Mouse (Mus musculus) spleen, adult 2 months (tissue): ENCODE data around the gene Adgrb2. TPM values are rescaled to one million over a fixed set of nuclear protein-coding genes. Genes with fewer than 3 reads are reported as not detected.

Experiments used
- DNase-seq, 2 experiments: peaks; one replicate each; pipeline versions ENCODE4 v3.0.0 to v3.0.0-alpha.2; 2012 to 2021; ENCODE audit warnings: low spot score in 2 of 2, low read depth in 1 of 2
- H3K27ac ChIP-seq: fragments of 200-500 bp; 2 replicates; pipeline ENCODE4 v1.5.1; 2012; ENCODE audit warnings: low read length, inconsistent platforms; ENCODE audit not compliant: insufficient read depth
- H3K27me3 ChIP-seq: fragments of 200-500 bp; 2 replicates; pipeline ENCODE4 v1.6.1; 2012; ENCODE audit warnings: mild to moderate bottlenecking, moderate library complexity, low read length, inconsistent platforms; ENCODE audit not compliant: control insufficient read depth, insufficient read depth
- H3K36me3 ChIP-seq: fragments of 200-500 bp; 2 replicates; pipeline ENCODE4 v1.6.1; 2012; ENCODE audit warnings: mild to moderate bottlenecking, low read length, inconsistent platforms; ENCODE audit not compliant: control insufficient read depth, insufficient read depth
- H3K4me1 ChIP-seq: fragments of 200-500 bp; 2 replicates; pipeline ENCODE4 v1.6.1; 2011; ENCODE audit warnings: inconsistent platforms; ENCODE audit not compliant: control insufficient read depth, insufficient read depth, insufficient read length
- H3K4me3 ChIP-seq: fragments of 200-500 bp; 2 replicates; pipeline ENCODE4 v1.5.1; 2011; ENCODE audit warnings: mild to moderate bottlenecking, inconsistent platforms; ENCODE audit not compliant: insufficient read depth, insufficient read length; ENCODE audit errors: extremely low read depth
- CTCF ChIP-seq: fragments of 200-500 bp; IDR thresholded peaks from 2 replicates; pipeline ENCODE4 v1.5.1; 2011; ENCODE audit warnings: mild to moderate bottlenecking, inconsistent platforms; ENCODE audit not compliant: insufficient read depth, insufficient read length, insufficient replicate concordance; ENCODE audit errors: extremely low read depth
- POLR2A ChIP-seq: fragments of 200-500 bp; IDR thresholded peaks from 2 replicates; pipeline ENCODE4 v1.6.1; 2011; ENCODE audit warnings: low read depth, low read length, inconsistent platforms
- WGBS: fragments of 180-500 bp; shearing (Covaris S2); methylation state at CpG from one replicate; pipeline ENCODE4 v1.1.7; 2018; 5-methylcytosine and 5-hydroxymethylcytosine counted together
- polyA plus RNA-seq: library from polyadenylated mRNA; depleted of rRNA; stranded (reverse); fragments of >200 nt; gene quantifications from 2 replicates; pipeline ENCODE4 v1.2.3, GENCODE M21; 2012

Gene Adgrb2
- polyA plus RNA-seq, 1 experiment: 6.4 TPM

- DNase-seq: no peak
- Histone ChIP-seq H3K36me3 (no peaks in the 10 kb centered on the region), H3K27me3 (no peaks in the 10 kb centered on the region), H3K4me3 (no peak overlapping the region), H3K27ac (no peak overlapping the region), H3K4me1 (peaks cover 5% of the 10 kb centered on the region; the same call in 1 of the 2 replicates)
- WGBS: 37% methylated on average over 10 of the region's 10 CpGs
- TF ChIP-seq POLR2A (no peak), CTCF (no peak)
Measured at GRCm38 (mm10) chr4:129966201-129966600, 18.5 kb upstream of the Adgrb2 start.

- DNase-seq: no peak
- TF ChIP-seq CTCF: no peak
- TF ChIP-seq POLR2A: no peak
- Histone ChIP-seq H3K27me3 (no peaks in the 10 kb centered on the region), H3K4me1 (peaks cover 5% of the 10 kb centered on the region; the same call in 1 of the 2 replicates), H3K27ac (no peak overlapping the region), H3K36me3 (no peaks in the 10 kb centered on the region), H3K4me3 (no peak overlapping the region)
- WGBS: 60% methylated on average over 13 of the region's 13 CpGs
Measured at GRCm38 (mm10) chr4:129967024-129968014, 17.4 kb upstream of the Adgrb2 start.

GRCm38 (mm10) chr4:129970168-129970567 lies 14.5 kb upstream of the Adgrb2 start:
- 72% methylated on average over 8 of the region's 8 CpGs for WGBS
- Histone ChIP-seq H3K27ac (no peak overlapping the region), H3K27me3 (no peaks in the 10 kb centered on the region; the same call in 1 of the 2 replicates), H3K4me3 (no peak overlapping the region), H3K4me1 (peaks cover 5% of the 10 kb centered on the region; the same call in 1 of the 2 replicates), H3K36me3 (no peaks in the 10 kb centered on the region)
- no peak for TF ChIP-seq CTCF
- TF ChIP-seq POLR2A: no peak
- no peak for DNase-seq

- 82% methylated on average over 11 of the region's 11 CpGs for WGBS
- no peak overlapping the region for H3K27ac ChIP-seq
- DNase-seq: no peak
- TF ChIP-seq CTCF (no peak), POLR2A (no peak)
- H3K4me1 ChIP-seq: peaks cover 5% of the 10 kb centered on the region; the same call in 1 of the 2 replicates
- H3K36me3 ChIP-seq: no peaks in the 10 kb centered on the region
- no peak overlapping the region for H3K4me3 ChIP-seq
- no peaks in the 10 kb centered on the region; the same call in 1 of the 2 replicates for H3K27me3 ChIP-seq
Measured at GRCm38 (mm10) chr4:129970861-129971260, 13.8 kb upstream of the Adgrb2 start.

GRCm38 (mm10) chr4:129971989-129972388 lies 12.7 kb upstream of the Adgrb2 start:
- 51% methylated on average over 7 of the region's 7 CpGs for WGBS
- Histone ChIP-seq H3K4me3 (no peak overlapping the region), H3K27me3 (no peaks in the 10 kb centered on the region; the same call in 1 of the 2 replicates), H3K36me3 (no peaks in the 10 kb centered on the region), H3K4me1 (no peaks in the 10 kb centered on the region), H3K27ac (no peak overlapping the region)
- TF ChIP-seq CTCF: no peak
- no peak for TF ChIP-seq POLR2A
- DNase-seq: no peak

GRCm38 (mm10) chr4:129974285-129974684 lies 10.4 kb upstream of the Adgrb2 start:
- DNase-seq: no peak
- Histone ChIP-seq H3K4me3 (no peak overlapping the region), H3K27me3 (no peaks in the 10 kb centered on the region; the same call in 1 of the 2 replicates), H3K36me3 (no peaks in the 10 kb centered on the region), H3K4me1 (no peaks in the 10 kb centered on the region), H3K27ac (no peak overlapping the region)
- 72% methylated on average over 9 of the region's 9 CpGs for WGBS
- TF ChIP-seq POLR2A (no peak), CTCF (no peak)

GRCm38 (mm10) chr4:129977256-129977655 lies 7.4 kb upstream of the Adgrb2 start:
- no peak overlapping the region for H3K4me3 ChIP-seq
- 57% methylated on average over 4 of the region's 4 CpGs for WGBS
- DNase-seq: no peak
- H3K27me3 ChIP-seq: no peaks in the 10 kb centered on the region; the same call in 1 of the 2 replicates
- TF ChIP-seq CTCF: no peak
- TF ChIP-seq POLR2A: no peak
- H3K27ac ChIP-seq: no peak overlapping the region
- no peaks in the 10 kb centered on the region for H3K36me3 ChIP-seq
- no peaks in the 10 kb centered on the region for H3K4me1 ChIP-seq
